Mouse (Mus musculus) testis, adult 2 months (tissue): ENCODE measurements around the gene Gm20388.

Experiments
- CTCF ChIP-seq: fragments of 200-500 bp; IDR thresholded peaks from 2 replicates; pipeline ENCODE4 v1.5.1; 2012; ENCODE audit warnings: low read depth, mild to moderate bottlenecking, inconsistent platforms, low read length, moderate library complexity; ENCODE audit not compliant: control insufficient read depth, insufficient read depth, insufficient replicate concordance
- POLR2A ChIP-seq: fragments of 200-500 bp; IDR thresholded peaks from 2 replicates; pipeline ENCODE4 v1.6.1; 2012; ENCODE audit warnings: low read depth, mild to moderate bottlenecking, inconsistent platforms, low read length, moderate library complexity; ENCODE audit not compliant: control insufficient read depth

- TF ChIP-seq CTCF = no peak
- no peak for TF ChIP-seq POLR2A
These were observed 4369.0 kb downstream of the Gm20388 start for GRCm38 (mm10) chr8:124279690-124279985.
